Mouse (Mus musculus) embryo, embryonic 10 days (tissue): ENCODE measurements at regions not wholly inside any gene's neighbourhood (a gene's known extent, or its start where the extent isn't known, plus 50 kb on each side); places are given as distances from the start of the nearest gene placed in this dataset.
A peak's percentile ranks its signal among the peaks of the same experiment; 100 is the strongest.

ENCODE experiments used
- DNase-seq: peaks from one replicate; pipeline ENCODE4 v3.0.0-alpha.2; 2015; ENCODE audit warnings: low spot score

GRCm38 (mm10) chr6:141141016-141141415 is 108.1 kb upstream of the Pde3a start:
- no peak for DNase-seq

DNA sequence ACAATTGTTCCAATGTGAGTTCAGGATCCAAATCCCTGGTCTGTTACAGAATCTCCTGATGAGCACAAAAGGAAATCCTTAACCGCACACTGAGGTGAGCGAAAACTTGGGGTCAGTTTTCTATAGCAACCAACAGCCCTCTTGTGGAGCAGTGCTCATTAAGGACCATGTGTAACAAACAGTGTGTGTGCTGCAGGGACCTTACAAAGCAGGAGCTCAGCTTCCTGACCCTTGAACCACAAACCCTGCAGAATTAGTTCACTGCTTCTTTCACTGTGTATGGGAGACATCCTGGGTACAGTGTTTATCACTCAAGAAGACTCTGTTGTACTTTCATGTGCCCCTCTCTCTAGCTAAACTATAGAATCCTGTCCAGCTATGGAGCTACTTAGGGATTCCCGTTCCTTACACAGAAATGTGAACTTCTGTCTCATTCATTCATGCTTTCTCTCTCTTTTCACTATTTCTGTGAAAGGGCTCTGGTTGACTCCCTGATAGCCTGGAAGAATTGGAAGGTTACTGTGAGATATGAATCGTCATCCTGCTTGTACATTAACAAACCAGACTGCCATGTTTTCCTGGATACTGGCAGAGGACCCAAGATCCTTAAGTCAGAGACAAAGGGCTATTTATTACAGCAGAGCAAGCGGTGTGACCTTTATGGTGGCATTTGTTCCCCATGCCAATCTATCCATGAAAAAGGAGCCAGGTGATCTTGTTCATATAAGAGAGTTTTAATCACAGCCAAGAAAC is 100.5 kb upstream of the Pde3a start:
- peak; percentile 11 for DNase-seq

- DNase-seq = no peak
Measured at GRCm38 (mm10) chr6:141149170-141149917, 99.7 kb upstream of the Pde3a start.

DNA sequence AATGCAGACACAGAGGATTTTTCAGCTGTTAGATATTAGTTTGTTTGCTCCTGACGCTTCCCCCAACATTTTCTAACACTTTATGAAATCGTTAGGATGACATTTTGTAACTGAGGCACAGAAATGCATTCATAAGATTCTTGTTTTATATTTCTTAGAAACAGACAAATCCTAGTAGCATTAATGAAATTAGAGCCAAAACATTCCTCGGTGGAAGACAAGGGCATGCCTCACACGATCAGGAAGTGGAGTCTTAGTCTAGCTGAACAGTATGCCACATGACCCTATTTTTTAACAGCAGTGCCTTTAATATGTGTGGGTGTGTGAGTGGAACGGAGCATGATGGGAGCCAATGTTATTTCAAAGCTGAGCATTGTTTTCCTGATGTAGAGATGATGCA is 89.7 kb upstream of the Pde3a start:
- no peak for DNase-seq

GRCm38 (mm10) chr6:141161626-141162233 is 87.3 kb upstream of the Pde3a start:
- DNase-seq = no peak

- DNase-seq = no peak
Measured at GRCm38 (mm10) chr6:141167270-141167669, 81.8 kb upstream of the Pde3a start.

GRCm38 (mm10) chr6:141168356-141168755 is 80.7 kb upstream of the Pde3a start:
- DNase-seq = no peak

GRCm38 (mm10) chr6:141183782-141184181 is 65.3 kb upstream of the Pde3a start:
- no peak for DNase-seq

- no peak for DNase-seq
Measured at GRCm38 (mm10) chr6:141188036-141188435, 61.0 kb upstream of the Pde3a start.

- no peak for DNase-seq
Measured at GRCm38 (mm10) chr6:141189093-141189492, 60.0 kb upstream of the Pde3a start.

- no peak for DNase-seq
Measured at GRCm38 (mm10) chr6:141189701-141190100, 59.4 kb upstream of the Pde3a start.

DNA sequence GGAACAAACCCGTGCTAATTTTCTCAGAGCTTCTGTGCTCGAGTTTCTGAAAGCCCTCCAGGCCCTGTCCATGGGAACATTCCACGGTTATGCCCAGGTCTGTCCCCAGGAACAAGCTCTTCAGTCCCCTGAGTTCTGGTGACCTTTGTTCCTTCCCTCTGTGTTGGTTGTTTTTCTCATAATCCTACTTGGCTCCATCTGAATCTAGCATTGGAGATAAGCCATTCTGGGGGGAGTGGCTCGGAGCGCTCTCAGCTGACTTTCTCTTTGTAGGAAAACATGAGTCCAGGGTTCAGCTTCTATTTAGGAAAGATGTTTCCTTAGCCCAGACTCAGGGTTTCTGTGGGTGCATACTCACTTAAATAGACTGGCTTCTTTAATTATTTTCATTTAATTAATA is 58.7 kb upstream of the Pde3a start:
- DNase-seq = no peak

DNA sequence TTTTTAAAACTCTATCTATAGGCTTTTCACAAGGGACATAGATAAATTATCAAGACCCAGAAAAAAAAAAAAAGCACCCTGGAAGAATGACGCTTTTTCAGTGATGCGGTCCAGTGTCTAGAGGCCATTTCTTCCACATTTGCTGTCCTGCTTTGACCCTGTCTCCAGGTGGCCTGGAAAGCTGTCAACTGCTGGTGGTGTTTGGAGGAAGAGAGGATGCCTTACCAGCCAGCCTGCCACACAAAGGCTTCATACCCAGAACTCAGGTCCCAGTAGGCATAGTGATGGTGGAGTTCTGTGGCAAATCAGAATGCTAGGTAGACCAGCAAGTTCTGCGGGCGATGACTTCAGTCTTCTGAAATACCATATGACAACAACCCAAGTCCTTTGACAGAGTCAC is 51.6 kb upstream of the Pde3a start:
- DNase-seq = no peak
